Mouse (Mus musculus): ENCODE results near the gene Olfr248. TPM values are rescaled to one million over a fixed set of nuclear protein-coding genes. Genes with fewer than 3 reads are reported as not detected.
A peak's percentile ranks its signal among the peaks of the same experiment; 100 is the strongest.

The Olfr248 gene
- total and polyA plus RNA-seq, 3 experiments: not detected

DNA sequence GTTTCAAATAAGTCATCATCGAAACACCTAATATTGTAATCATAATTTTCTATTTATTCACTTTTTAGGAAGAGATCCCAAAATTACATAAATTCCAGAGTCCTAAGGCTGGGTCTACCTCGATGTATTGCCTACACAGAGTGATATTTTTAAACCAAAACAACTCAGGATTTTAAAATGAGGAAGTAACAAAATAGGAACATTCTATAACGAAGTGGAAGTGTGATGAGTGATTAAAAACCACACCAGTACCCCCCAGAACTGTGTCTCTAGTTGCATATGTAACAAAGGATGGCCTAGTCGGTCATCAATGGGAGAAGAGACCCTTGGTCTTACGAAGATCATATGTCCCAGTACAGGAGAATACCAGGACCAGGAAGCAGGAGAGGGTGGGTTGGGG is 36.2 kb upstream of the Olfr248 start (continued):
- TF ChIP-seq RCOR1 (IDR thresholded peaks at IDR 0.05; ENCODE audit: low read depth, low read length) (peak; percentile 87), USF1 (IDR thresholded peaks at IDR 0.05; ENCODE audit: low read depth, low read length) (no peak), MAZ (IDR thresholded peaks at IDR 0.05; ENCODE audit: low read depth, low read length) (0 out of 2 replicates have a peak, but pooled peaks have one; percentile 55)

DNA sequence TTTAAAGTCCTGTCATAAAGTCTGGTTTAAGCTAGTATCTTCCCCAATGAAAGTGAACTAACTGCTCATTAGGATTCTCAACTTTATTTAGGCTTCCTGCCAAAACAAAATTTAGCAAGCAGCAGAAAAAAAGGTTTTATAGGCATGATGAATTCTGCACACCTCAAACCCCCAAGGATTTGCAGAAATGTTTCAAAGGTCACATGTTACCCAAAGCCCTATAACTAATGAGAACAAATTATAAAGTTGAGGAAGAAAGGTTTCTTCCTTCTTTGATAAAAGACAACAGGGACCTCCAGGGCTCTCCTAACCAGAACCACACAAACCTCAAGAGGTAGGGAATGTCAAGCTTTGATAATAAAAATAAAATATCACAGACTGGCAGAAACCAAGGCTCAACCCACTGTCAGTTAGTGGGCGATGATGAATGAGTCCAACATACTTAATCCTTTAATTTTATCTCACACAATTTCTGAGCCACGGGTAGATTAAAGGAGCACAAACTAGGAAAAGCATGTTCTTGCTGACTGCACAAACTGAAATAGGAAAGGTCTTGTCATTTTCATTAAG is 25.9 kb upstream of the Olfr248 start, which contains the start of gene Olfr417:
TSS of gene Olfr417 (plus strand) at position 241 of the 570 bp plus-strand sequence.
- H3K36me3 ChIP-seq (ENCODE audit: control insufficient read depth in 1 of 2, insufficient read depth in 2 of 2, low read length in 2 of 2): peaks cover 0 to 15% of the 10 kb centered on the region in 2 experiments; a peak in 2 of 4 replicates
- H3K4me3 ChIP-seq (ENCODE audit: control insufficient read depth in 1 of 2, insufficient read depth in 1 of 2, low read depth in 2 of 2, low read length in 2 of 2): peak within 1 kb of the TSS; percentile 12 to 23; a peak in 3 of 4 replicates
- no peaks in the 10 kb centered on the region for H3K27me3 ChIP-seq (ENCODE audit: control insufficient read depth in 1 of 2, insufficient read depth in 2 of 2, low read length in 2 of 2)
- peak within 1 kb of the TSS; percentile 73 for H3K27ac ChIP-seq (ENCODE audit: control insufficient read depth, low read depth, low read length)
- DNase-seq (ENCODE audit: low read depth, low spot score): peak; percentile 81
- no peaks in the 10 kb centered on the region for H3K9me3 ChIP-seq (replicated peaks; ENCODE audit: insufficient read depth, low read length)
- H3K9ac ChIP-seq (ENCODE audit: control insufficient read depth, low read depth, low read length, poor library complexity, severe bottlenecking): peak within 1 kb of the TSS; percentile 29; the same call in 1 of the 2 replicates
- peaks cover 5 to 15% of the 10 kb centered on the region in 2 experiments for H3K4me1 ChIP-seq (ENCODE audit: control insufficient read depth in 1 of 2, insufficient read depth in 2 of 2, low read length in 2 of 2)
- H3K79me2 ChIP-seq (ENCODE audit: control insufficient read depth, insufficient read depth, low read length, poor library complexity): no peaks in the 10 kb centered on the region
- TF ChIP-seq MYB (IDR thresholded peaks at IDR 0.05; ENCODE audit: low read depth, low read length): peak; percentile 88
- peak; percentile 57; the same call in 1 of the 2 replicates for TF ChIP-seq BHLHE40 (IDR thresholded peaks at IDR 0.05; ENCODE audit: borderline replicate concordance, low read depth, low read length)
- peak; percentile 76 for TF ChIP-seq TAL1 (IDR thresholded peaks at IDR 0.05; ENCODE audit: low read length)
- TF ChIP-seq MEF2A (IDR thresholded peaks at IDR 0.05; ENCODE audit: extremely low read depth, insufficient replicate concordance, low read depth, low read length, poor library complexity, severe bottlenecking): 0 out of 2 replicates have a peak, but pooled peaks have one; percentile 32
- peak; percentile 79 for TF ChIP-seq USF1 (IDR thresholded peaks at IDR 0.05; ENCODE audit: low read depth, low read length)
- TF ChIP-seq GATA1 (IDR thresholded peaks at IDR 0.05; ENCODE audit: low read depth, low read length): peak; percentile 91
- TF ChIP-seq UBTF (IDR thresholded peaks at IDR 0.05; ENCODE audit: borderline replicate concordance, insufficient read depth, low read depth, low read length): no peak
- TF ChIP-seq KAT2A (conservative IDR thresholded peaks at IDR 0.05; ENCODE audit: low read depth, low read length): no peak
- TF ChIP-seq GABPA (IDR thresholded peaks at IDR 0.05; ENCODE audit: low read depth, low read length): no peak
- TF ChIP-seq ETS1 (IDR thresholded peaks at IDR 0.05; ENCODE audit: low read depth, low read length): peak; percentile 92
- no peak for TF ChIP-seq NRF1 (IDR thresholded peaks at IDR 0.05; ENCODE audit: insufficient read depth, low read depth, low read length, poor library complexity, severe bottlenecking)
- TF ChIP-seq NELFE (IDR thresholded peaks at IDR 0.05; ENCODE audit: low read depth, low read length): no peak
- peak; percentile 98 for TF ChIP-seq EP300 (IDR thresholded peaks at IDR 0.05; ENCODE audit: low read depth in 1 of 2, low read length in 2 of 2)
- TF ChIP-seq CHD1 (IDR thresholded peaks at IDR 0.05; ENCODE audit: low read depth, low read length): no peak
- no peak; the same call in none of the 2 replicates for TF ChIP-seq SIN3A (IDR thresholded peaks at IDR 0.05; ENCODE audit: low read length)
- peak; percentile 28; the same call in 1 of the 2 replicates for TF ChIP-seq ELF1 (IDR thresholded peaks at IDR 0.05; ENCODE audit: low read depth, low read length)
- TF ChIP-seq MYC (IDR thresholded peaks at IDR 0.05; ENCODE audit: low read depth, low read length): peak; percentile 60; the same call in 1 of the 2 replicates
- 0 out of 2 replicates have a peak, but pooled peaks have one; percentile 11 for TF ChIP-seq MAX (IDR thresholded peaks at IDR 0.05; ENCODE audit: low read length)
- TF ChIP-seq POLR2A (IDR thresholded peaks at IDR 0.05; ENCODE audit: control insufficient read depth in 1 of 2, insufficient read depth in 1 of 2, low read depth in 1 of 2, low read length in 2 of 2, poor library complexity in 1 of 2): no peak
- TF ChIP-seq ZKSCAN1 (IDR thresholded peaks at IDR 0.05; ENCODE audit: low read depth, low read length): no peak
- no peak for TF ChIP-seq ZMIZ1 (IDR thresholded peaks at IDR 0.05; ENCODE audit: low read depth, low read length)
- TF ChIP-seq USF2 (IDR thresholded peaks at IDR 0.05; ENCODE audit: borderline replicate concordance in 1 of 2, insufficient read depth in 1 of 2, low read depth in 1 of 2, low read length in 2 of 2): no peak
- no peak for TF ChIP-seq RAD21 (IDR thresholded peaks at IDR 0.05; ENCODE audit: low read depth, low read length)
- no peak; the same call in 1 of the 2 replicates for TF ChIP-seq TBP (IDR thresholded peaks at IDR 0.05; ENCODE audit: low read depth, low read length)
- TF ChIP-seq CHD2 (IDR thresholded peaks at IDR 0.05; ENCODE audit: low read length): no peak
- TF ChIP-seq JUND (IDR thresholded peaks at IDR 0.05; ENCODE audit: low read depth, low read length): no peak
- no peak for TF ChIP-seq HCFC1 (IDR thresholded peaks at IDR 0.05; ENCODE audit: low read depth, low read length)
- TF ChIP-seq E2F4 (IDR thresholded peaks at IDR 0.05; ENCODE audit: borderline replicate concordance, low read depth, low read length): no peak
- no peak for TF ChIP-seq MAZ (IDR thresholded peaks at IDR 0.05; ENCODE audit: low read depth, low read length)
- TF ChIP-seq MAFK (IDR thresholded peaks at IDR 0.05; ENCODE audit: borderline replicate concordance, low read depth, low read length): peak; percentile 75
- TF ChIP-seq ZC3H11A (IDR thresholded peaks at IDR 0.05; ENCODE audit: low read depth, low read length): no peak
- TF ChIP-seq RCOR1 (IDR thresholded peaks at IDR 0.05; ENCODE audit: low read depth, low read length): peak; percentile 97
- no peak for TF ChIP-seq CTCF (IDR thresholded peaks at IDR 0.05 in 2 of 3, conservative IDR thresholded peaks at IDR 0.05 in 1 of 3; ENCODE audit: control insufficient read depth in 1 of 3, insufficient read depth in 1 of 3, low read depth in 2 of 3, low read length in 3 of 3, poor library complexity in 1 of 3, severe bottlenecking in 1 of 3)
